Mouse (Mus musculus): ENCODE measurements at regions not wholly inside any gene's neighbourhood (a gene's known extent, or its start where the extent isn't known, plus 50 kb on each side); places are given as distances from the start of the nearest gene placed in this dataset.
"Not testable (repeated sequence)": the region's sequence is repeated elsewhere in the genome, so short reads cannot be mapped to it uniquely, and the experiment has no call there.

- not testable (repeated sequence) for DNase-seq (ENCODE audit: low spot score)
Observed at GRCm38 (mm10) chr1:112486046-112486445, 621.3 kb upstream of the Dsel start.

GRCm38 (mm10) chr1:112456047-112456446, 591.3 kb upstream of the Dsel start:
- DNase-seq (ENCODE audit: low spot score) = no peak

GRCm38 (mm10) chr1:112452390-112452789, 587.7 kb upstream of the Dsel start:
- no peak for DNase-seq (ENCODE audit: low spot score)

GRCm38 (mm10) chr1:112451622-112452021, 586.9 kb upstream of the Dsel start:
- DNase-seq (ENCODE audit: low spot score) = no peak

- DNase-seq (ENCODE audit: low spot score) = peak; percentile 20
Observed at GRCm38 (mm10) chr1:112439109-112439508, 574.4 kb upstream of the Dsel start.

GRCm38 (mm10) chr1:112416350-112417083, 551.8 kb upstream of the Dsel start:
- DNase-seq (ENCODE audit: low spot score) = no peak

- peak; percentile 10 for DNase-seq (ENCODE audit: low spot score)
Observed at GRCm38 (mm10) chr1:112388807-112389206, 524.1 kb upstream of the Dsel start.

- no peak for DNase-seq (ENCODE audit: low spot score)
Observed at GRCm38 (mm10) chr1:112384015-112384414, 519.3 kb upstream of the Dsel start.

GRCm38 (mm10) chr1:112379651-112380264, 515.0 kb upstream of the Dsel start:
- peak; percentile 22 for DNase-seq (ENCODE audit: low spot score)

- DNase-seq (ENCODE audit: low spot score) = peak; percentile 15
Observed at GRCm38 (mm10) chr1:112378660-112379059, 513.9 kb upstream of the Dsel start.

- DNase-seq (ENCODE audit: low spot score) = no peak
Observed at GRCm38 (mm10) chr1:112355816-112356215, 491.1 kb upstream of the Dsel start.
